Mouse (Mus musculus) midbrain, embryonic 15.5 days (tissue): ENCODE measurements around the gene Spsb2. TPM values are rescaled to one million over a fixed set of nuclear protein-coding genes. Genes with fewer than 3 reads are reported as not detected.
A peak's percentile ranks its signal among the peaks of the same experiment; 100 is the strongest.
"Not testable (repeated sequence)": the region's sequence is repeated elsewhere in the genome, so short reads cannot be mapped to it uniquely, and the experiment has no call there.

Source experiments
- ATAC-seq: fragments of 200-750 bp; cut with Nextera tagmentation; replicated peaks from 2 replicates; pipeline ENCODE4 v1.8.0; 2017; ENCODE audit warnings: moderate TSS enrichment
- H3K27ac ChIP-seq: fragments of 300-500 bp; sonication (generic); 2 replicates; pipeline ENCODE4 v1.5.1; 2015; ENCODE audit warnings: mild to moderate bottlenecking, inconsistent platforms
- H3K27me3 ChIP-seq: fragments of 300-500 bp; sonication (generic); replicated peaks from 2 replicates; pipeline ENCODE4 v1.6.1; 2015; ENCODE audit warnings: inconsistent platforms
- H3K36me3 ChIP-seq: fragments of 300-500 bp; sonication (generic); replicated peaks from 2 replicates; pipeline ENCODE4 v1.6.1; 2015; ENCODE audit warnings: inconsistent platforms
- H3K4me1 ChIP-seq: fragments of 300-500 bp; sonication (generic); 2 replicates; pipeline ENCODE4 v1.6.1; 2015; ENCODE audit warnings: inconsistent platforms
- H3K4me2 ChIP-seq: fragments of 300-500 bp; sonication (generic); 2 replicates; pipeline ENCODE4 v1.6.1; 2015; ENCODE audit warnings: inconsistent platforms, mild to moderate bottlenecking, moderate library complexity
- H3K4me3 ChIP-seq: fragments of 300-500 bp; sonication (generic); 2 replicates; pipeline ENCODE4 v1.5.1; 2015; ENCODE audit warnings: mild to moderate bottlenecking, inconsistent platforms
- H3K9ac ChIP-seq: fragments of 300-500 bp; sonication (generic); 2 replicates; pipeline ENCODE4 v1.6.1; 2015; ENCODE audit warnings: mild to moderate bottlenecking, inconsistent platforms
- H3K9me3 ChIP-seq: fragments of 300-500 bp; sonication (generic); 2 replicates; pipeline ENCODE4 v1.6.1; 2016; ENCODE audit warnings: inconsistent platforms
- WGBS: fragments of 180-500 bp; shearing (Covaris S2); methylation state at CpG from one replicate; pipeline ENCODE4 v1.1.7; 2015; ENCODE audit warnings: mixed read lengths; 5-methylcytosine and 5-hydroxymethylcytosine counted together
- polyA plus RNA-seq: library from polyadenylated mRNA; unstranded; fragments of >200 nt; fragmentation: Nextera tagmentation; extraction: Ambion mirVana; gene quantifications from 2 replicates; pipeline ENCODE4 v1.2.1, GENCODE M21; 2015

The Spsb2 gene
- polyA plus RNA-seq, 1 experiment from 2014 or later: 8.8 TPM

- under 1% methylated on average over 55 of the region's 55 CpGs for WGBS
- Histone ChIP-seq H3K9ac (peak within 1 kb of the TSS; percentile 62), H3K4me1 (peaks cover 20% of the 10 kb centered on the region), H3K36me3 (peaks cover 21% of the 10 kb centered on the region), H3K27me3 (no peaks in the 10 kb centered on the region), H3K4me3 (peak within 1 kb of the TSS; percentile 56), H3K9me3 (no peaks in the 10 kb centered on the region), H3K4me2 (peak within 1 kb of the TSS; percentile 69), H3K27ac (peak within 1 kb of the TSS; percentile 90)
- ATAC-seq: peak; percentile 95
Measured at GRCm38 (mm10) chr6:124828868-124829798, 20.7 kb downstream of the Spsb2 start, which contains the start of the genes Usp5 and Cdca3. Usp5 (minus strand) TSS chr6:124829484. Cdca3 (plus strand) TSS chr6:124829547.

- ATAC-seq: peak; percentile 92
- no peaks in the 10 kb centered on the region for H3K9me3 ChIP-seq
- H3K36me3 ChIP-seq: peaks cover 12% of the 10 kb centered on the region
- H3K4me3 ChIP-seq: peak overlapping the region; percentile 56
- peak overlapping the region; percentile 59 for H3K9ac ChIP-seq
- WGBS: under 1% methylated on average over 38 of the region's 38 CpGs
- peak overlapping the region; percentile 69 for H3K4me2 ChIP-seq
- H3K27me3 ChIP-seq: no peaks in the 10 kb centered on the region
- peaks cover 20% of the 10 kb centered on the region for H3K4me1 ChIP-seq
- peak overlapping the region; percentile 90 for H3K27ac ChIP-seq
Measured at GRCm38 (mm10) chr6:124829799-124830700, 21.6 kb downstream of the Spsb2 start.

- H3K4me2 ChIP-seq: not testable (repeated sequence)
Measured at GRCm38 (mm10) chr6:124831199-124831598, 22.7 kb downstream of the Spsb2 start.

GRCm38 (mm10) chr6:124831649-124832048 lies 23.2 kb downstream of the Spsb2 start:
- H3K27me3 ChIP-seq: no peaks in the 10 kb centered on the region
- WGBS: 96% methylated on average over 8 of the region's 8 CpGs
- no peaks in the 10 kb centered on the region for H3K9me3 ChIP-seq
- no peak for ATAC-seq
- H3K9ac ChIP-seq: no peak overlapping the region
- peaks cover 20% of the 10 kb centered on the region for H3K4me1 ChIP-seq
- H3K4me2 ChIP-seq: no peak overlapping the region
- no peaks in the 10 kb centered on the region for H3K36me3 ChIP-seq
- H3K4me3 ChIP-seq: no peak overlapping the region
- H3K27ac ChIP-seq: no peak overlapping the region

More at GRCm38 (mm10) chr6:124831199-124831598, 22.7 kb downstream of the Spsb2 start:
- ATAC-seq, H3K9ac ChIP-seq, H3K36me3 ChIP-seq, H3K27me3 ChIP-seq, H3K9me3 ChIP-seq, H3K27ac ChIP-seq, H3K4me3 ChIP-seq: not testable (repeated sequence)
- 95% methylated on average over 4 of the region's 4 CpGs for WGBS
- peaks cover 20% of the 10 kb centered on the region for H3K4me1 ChIP-seq

- Histone ChIP-seq H3K4me1 (peaks cover 13% of the 10 kb centered on the region), H3K27ac (no peak overlapping the region), H3K4me3 (no peak overlapping the region), H3K9me3 (no peaks in the 10 kb centered on the region), H3K27me3 (no peaks in the 10 kb centered on the region), H3K4me2 (no peak overlapping the region), H3K36me3 (no peaks in the 10 kb centered on the region), H3K9ac (no peak overlapping the region)
- no peak for ATAC-seq
- 81% methylated on average over 6 of the region's 6 CpGs for WGBS
Measured at GRCm38 (mm10) chr6:124834512-124835081, 26.1 kb downstream of the Spsb2 start.

- Histone ChIP-seq H3K4me2 (no peak overlapping the region), H3K27ac (no peak overlapping the region), H3K9me3 (no peaks in the 10 kb centered on the region), H3K36me3 (no peaks in the 10 kb centered on the region), H3K4me3 (no peak overlapping the region), H3K4me1 (peaks cover 17% of the 10 kb centered on the region), H3K9ac (no peak overlapping the region), H3K27me3 (no peaks in the 10 kb centered on the region)
- ATAC-seq: no peak
- WGBS: 70% methylated on average over 10 of the region's 10 CpGs
Measured at GRCm38 (mm10) chr6:124835531-124835930, 27.1 kb downstream of the Spsb2 start.

- Histone ChIP-seq H3K9ac (no peak overlapping the region), H3K27ac (no peak overlapping the region), H3K9me3 (no peaks in the 10 kb centered on the region), H3K4me3 (no peak overlapping the region), H3K36me3 (no peaks in the 10 kb centered on the region), H3K4me2 (no peak overlapping the region), H3K27me3 (no peaks in the 10 kb centered on the region), H3K4me1 (peaks cover 15% of the 10 kb centered on the region)
- 86% methylated on average over 7 of the region's 7 CpGs for WGBS
- ATAC-seq: no peak
Measured at GRCm38 (mm10) chr6:124836411-124836810, 27.9 kb downstream of the Spsb2 start.

GRCm38 (mm10) chr6:124839805-124840204 lies 31.3 kb downstream of the Spsb2 start:
- Histone ChIP-seq H3K27me3 (no peaks in the 10 kb centered on the region), H3K4me1 (peaks cover 15% of the 10 kb centered on the region), H3K4me3 (no peak overlapping the region), H3K9me3 (no peaks in the 10 kb centered on the region), H3K9ac (peak overlapping the region; percentile 14; the same call in 1 of the 2 replicates), H3K4me2 (no peak overlapping the region), H3K36me3 (0 out of 2 replicates have a peak, but pooled peaks cover under 1% of the 10 kb centered on the region), H3K27ac (peak overlapping the region; percentile 58)
- peak; percentile 18 for ATAC-seq
- 5% methylated on average over 8 of the region's 8 CpGs for WGBS

GRCm38 (mm10) chr6:124840241-124841167 lies 32.0 kb downstream of the Spsb2 start, which contains the start of gene Gnb3:
Gnb3 (minus strand) TSS chr6:124840275.
- peak; percentile 40 for ATAC-seq
- Histone ChIP-seq H3K36me3 (peaks cover 6% of the 10 kb centered on the region; the same call in 1 of the 2 replicates), H3K9ac (peak within 1 kb of the TSS; percentile 14; the same call in 1 of the 2 replicates), H3K9me3 (no peaks in the 10 kb centered on the region), H3K27ac (peak within 1 kb of the TSS; percentile 58), H3K4me1 (peaks cover 15% of the 10 kb centered on the region), H3K4me3 (no peak within 1 kb of the TSS), H3K4me2 (no peak within 1 kb of the TSS), H3K27me3 (no peaks in the 10 kb centered on the region)
- WGBS: 15% methylated on average over 15 of the region's 15 CpGs

- H3K9me3 ChIP-seq: no peaks in the 10 kb centered on the region
- ATAC-seq: peak; percentile 86
- no peak overlapping the region for H3K4me3 ChIP-seq
- H3K9ac ChIP-seq: 0 out of 2 replicates have a peak overlapping the region, but pooled peaks have one; percentile 22
- H3K4me2 ChIP-seq: peak overlapping the region; percentile 34; the same call in 1 of the 2 replicates
- peak overlapping the region; percentile 80 for H3K27ac ChIP-seq
- H3K36me3 ChIP-seq: peaks cover 7% of the 10 kb centered on the region; the same call in 1 of the 2 replicates
- H3K4me1 ChIP-seq: peaks cover 6% of the 10 kb centered on the region
- 5% methylated on average over 9 of the region's 9 CpGs for WGBS
- no peaks in the 10 kb centered on the region for H3K27me3 ChIP-seq
Measured at GRCm38 (mm10) chr6:124847305-124847704, 38.8 kb downstream of the Spsb2 start.

GRCm38 (mm10) chr6:124850535-124850934 lies 42.1 kb downstream of the Spsb2 start:
- Histone ChIP-seq H3K27ac (no peak overlapping the region), H3K36me3 (0 out of 2 replicates have a peak, but pooled peaks cover 4% of the 10 kb centered on the region), H3K4me1 (peaks cover 10% of the 10 kb centered on the region), H3K4me3 (no peak overlapping the region), H3K4me2 (no peak overlapping the region), H3K27me3 (no peaks in the 10 kb centered on the region), H3K9me3 (no peaks in the 10 kb centered on the region), H3K9ac (no peak overlapping the region)
- 60% methylated on average over 8 of the region's 8 CpGs for WGBS
- no peak for ATAC-seq
